Mouse (Mus musculus) frontal cortex, adult 2 months (tissue): ENCODE data around the gene Slc45a1. TPM values are rescaled to one million over a fixed set of nuclear protein-coding genes. Genes with fewer than 3 reads are reported as not detected.

Experiments
- DNase-seq, 2 experiments: peaks; one replicate each; pipeline ENCODE4 v3.0.0; 2022; ENCODE audit warnings: low spot score in 1 of 2; ENCODE audit errors: extremely low spot score in 1 of 2
- polyA plus RNA-seq: library from polyadenylated mRNA; depleted of rRNA; stranded (reverse); fragments of >200 nt; gene quantifications from 2 replicates; pipeline ENCODE4 v1.2.3, GENCODE M21; 2012; rRNA removed

The Slc45a1 gene
- polyA plus RNA-seq, 1 experiment, result 34.6 TPM

DNA sequence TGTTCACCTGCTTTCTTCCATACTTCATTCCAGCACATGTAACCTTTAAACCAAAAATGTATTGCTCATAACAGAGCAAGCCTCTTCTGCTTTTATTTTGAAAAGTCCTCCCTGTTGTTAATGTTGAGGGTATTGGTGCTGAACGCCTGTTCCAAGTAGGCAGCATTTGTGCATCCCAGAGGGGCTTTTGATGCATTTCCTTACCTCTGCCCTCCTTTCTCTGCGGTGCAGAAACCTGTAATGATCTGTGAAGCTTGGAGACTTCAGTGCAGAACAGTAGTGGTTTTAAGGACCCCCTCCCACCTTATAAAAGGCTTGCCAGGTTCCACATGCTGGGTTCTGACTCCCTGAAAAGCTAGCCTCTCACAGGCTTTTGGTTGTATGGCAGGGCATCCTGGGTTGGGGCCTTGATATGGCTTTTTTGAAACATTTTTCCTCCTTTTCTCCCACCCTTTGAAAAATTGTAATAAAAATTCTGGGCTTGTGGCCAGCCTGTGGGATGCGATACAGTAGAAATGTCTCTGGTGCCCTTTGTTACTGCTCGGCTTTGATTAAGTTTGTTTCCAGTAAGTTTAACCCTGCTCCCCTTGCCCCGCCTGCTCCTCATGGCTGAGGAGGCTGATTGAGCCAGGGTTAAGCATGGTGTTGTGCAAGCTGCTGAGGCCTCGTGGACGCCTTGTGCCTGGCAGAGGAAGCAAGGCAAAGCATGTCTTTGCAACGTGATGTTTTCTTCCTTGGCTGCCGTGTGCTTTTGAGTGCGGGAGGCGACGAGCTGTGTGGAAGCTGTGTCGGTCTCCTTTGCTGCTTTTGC, 68.8 kb downstream of the Slc45a1 start:
- peak; percentile 59 to 72 for DNase-seq

DNA sequence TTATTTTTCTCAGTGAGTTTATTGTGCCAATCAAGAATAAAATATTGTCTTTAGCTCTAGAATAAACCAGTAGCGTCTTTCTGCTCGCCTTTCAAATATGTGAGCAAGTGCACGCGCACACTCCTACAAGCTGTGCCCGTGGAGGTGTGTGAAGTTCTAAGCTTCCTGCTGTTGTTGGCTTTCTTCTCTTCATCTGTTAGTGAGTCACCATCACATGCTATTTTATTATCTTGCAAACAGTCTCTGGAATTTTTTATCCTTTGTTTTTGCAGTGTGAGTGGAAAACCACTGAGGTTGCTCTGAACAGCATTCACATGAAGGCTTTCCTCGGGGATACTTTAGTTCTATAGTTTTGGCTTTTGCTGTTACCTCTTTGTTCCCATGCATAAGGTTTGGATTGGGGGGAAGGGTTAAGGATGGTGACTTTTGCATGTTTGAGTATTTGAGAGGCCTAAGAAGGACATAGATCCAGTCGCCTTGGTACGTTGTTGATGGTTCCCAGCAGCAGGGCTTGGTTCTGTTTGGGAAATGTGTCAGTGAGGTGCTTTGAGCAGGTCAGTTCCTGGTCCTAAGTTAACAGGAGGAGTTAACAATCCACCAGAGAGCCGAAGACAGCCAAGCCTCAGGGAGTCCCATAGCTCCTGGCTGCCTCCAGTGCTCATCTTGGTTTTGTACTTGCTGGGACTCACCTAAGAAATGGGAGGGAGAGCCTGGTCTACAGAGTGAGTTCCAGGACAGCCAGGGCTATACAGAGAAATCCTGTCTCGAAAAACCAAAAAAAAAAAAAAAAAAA, 69.8 kb downstream of the Slc45a1 start:
- peak in 1 of 2 experiments; percentile 61 for DNase-seq

Other genes starting within 250 kb of the Slc45a1 start
- gene Errfi1, start 201.7 kb upstream of the Slc45a1 start, polyA plus RNA-seq, result 21.6 and 22.3 TPM in 2 replicates